Mouse (Mus musculus): ENCODE measurements around the gene Il20. TPM values are rescaled to one million over a fixed set of nuclear protein-coding genes. Genes with fewer than 3 reads are reported as not detected.
A peak's percentile ranks its signal among the peaks of the same experiment; 100 is the strongest.

Il20 gene
- polyA plus RNA-seq, 1 experiment from 2014 or later = not detected

DNA sequence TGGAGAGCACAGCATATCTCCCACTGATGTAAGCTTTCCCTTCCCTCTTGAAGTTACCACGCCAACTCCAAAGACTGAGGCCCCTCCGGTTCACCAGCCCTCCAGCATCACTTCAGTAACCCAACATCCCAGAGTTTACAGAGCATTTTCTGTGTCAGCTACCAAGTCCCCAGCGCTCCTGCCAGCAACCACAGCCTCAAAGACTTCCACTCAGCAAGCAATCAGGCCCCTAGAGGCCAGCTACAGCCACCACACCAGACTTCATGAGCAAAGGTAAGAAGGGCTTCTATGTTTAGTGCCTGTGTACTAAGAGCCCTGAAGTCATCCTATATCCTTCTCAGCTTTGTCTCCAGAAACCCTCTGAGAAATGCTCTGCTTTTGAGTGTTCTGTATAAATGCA, 35.3 kb downstream of the Il20 start:
- WGBS = 68% methylated on average over 3 of the region's 3 CpGs
- no peak for ATAC-seq (replicated peaks; ENCODE audit: extremely low read depth, insufficient read depth, low FRiP score)
- H3K9ac ChIP-seq (ENCODE audit: low read length) = no peak overlapping the region
- H3K4me2 ChIP-seq (ENCODE audit: low read depth, low read length) = no peak overlapping the region
- H3K27me3 ChIP-seq (ENCODE audit: control insufficient read depth, insufficient read depth, low read length) = peaks cover 13% of the 10 kb centered on the region
- no peak overlapping the region for H3K27ac ChIP-seq (ENCODE audit: low read length)
- H3K4me1 ChIP-seq (ENCODE audit: control insufficient read depth, insufficient read depth, low read length) = peaks cover 4% of the 10 kb centered on the region; the same call in 1 of the 2 replicates
- H3K9me3 ChIP-seq (replicated peaks; ENCODE audit: control insufficient read depth, low read length) = no peaks in the 10 kb centered on the region
- no peaks in the 10 kb centered on the region for H3K36me3 ChIP-seq (ENCODE audit: control insufficient read depth, insufficient read depth)
- H3K4me3 ChIP-seq (ENCODE audit: low read length) = no peak overlapping the region

GRCm38 (mm10) chr1:130875139-130875538, 36.1 kb downstream of the Il20 start:
- no peaks in the 10 kb centered on the region for H3K36me3 ChIP-seq (ENCODE audit: control insufficient read depth, insufficient read depth)
- no peaks in the 10 kb centered on the region for H3K9me3 ChIP-seq (replicated peaks; ENCODE audit: control insufficient read depth, low read length)
- no peak overlapping the region for H3K9ac ChIP-seq (ENCODE audit: low read length)
- H3K4me1 ChIP-seq (ENCODE audit: control insufficient read depth, insufficient read depth, low read length) = peaks cover 4% of the 10 kb centered on the region; the same call in 1 of the 2 replicates
- ATAC-seq (replicated peaks; ENCODE audit: extremely low read depth, insufficient read depth, low FRiP score) = no peak
- WGBS = 35% methylated on average over 3 of the region's 3 CpGs
- no peak overlapping the region for H3K4me2 ChIP-seq (ENCODE audit: low read depth, low read length)
- H3K27ac ChIP-seq (ENCODE audit: low read length) = no peak overlapping the region
- H3K27me3 ChIP-seq (ENCODE audit: control insufficient read depth, insufficient read depth, low read length) = peaks cover 13% of the 10 kb centered on the region
- no peak overlapping the region for H3K4me3 ChIP-seq (ENCODE audit: low read length)

GRCm38 (mm10) chr1:130872912-130873311, 38.3 kb downstream of the Il20 start:
- Histone ChIP-seq H3K4me1 (ENCODE audit: control insufficient read depth, insufficient read depth, low read length) (peaks cover under 1% of the 10 kb centered on the region; the same call in 1 of the 2 replicates), H3K27ac (ENCODE audit: low read length) (no peak overlapping the region), H3K4me2 (ENCODE audit: low read depth, low read length) (no peak overlapping the region), H3K4me3 (ENCODE audit: low read length) (no peak overlapping the region), H3K9me3 (replicated peaks; ENCODE audit: control insufficient read depth, low read length) (no peaks in the 10 kb centered on the region), H3K36me3 (ENCODE audit: control insufficient read depth, insufficient read depth) (no peaks in the 10 kb centered on the region), H3K9ac (ENCODE audit: low read length) (no peak overlapping the region), H3K27me3 (ENCODE audit: control insufficient read depth, insufficient read depth, low read length) (peaks cover 6% of the 10 kb centered on the region)
- WGBS = 89% methylated on average over 2 of the region's 2 CpGs
- no peak for ATAC-seq (replicated peaks; ENCODE audit: extremely low read depth, insufficient read depth, low FRiP score)

GRCm38 (mm10) chr1:130865541-130866221, 45.6 kb downstream of the Il20 start, which contains the start of gene Fcmr:
Gene Fcmr (plus strand): TSS chr1:130865669.
- Histone ChIP-seq H3K9ac (ENCODE audit: low read length) (no peak within 1 kb of the TSS), H3K27ac (ENCODE audit: low read length) (no peak within 1 kb of the TSS), H3K4me3 (ENCODE audit: low read length) (no peak within 1 kb of the TSS), H3K9me3 (replicated peaks; ENCODE audit: control insufficient read depth, low read length) (no peaks in the 10 kb centered on the region), H3K4me2 (ENCODE audit: low read depth, low read length) (no peak within 1 kb of the TSS), H3K36me3 (ENCODE audit: control insufficient read depth, insufficient read depth) (no peaks in the 10 kb centered on the region), H3K4me1 (ENCODE audit: control insufficient read depth, insufficient read depth, low read length) (peaks cover 2% of the 10 kb centered on the region; the same call in 1 of the 2 replicates), H3K27me3 (ENCODE audit: control insufficient read depth, insufficient read depth, low read length) (no peaks in the 10 kb centered on the region)
- 80% methylated on average over 7 of the region's 7 CpGs for WGBS
- ATAC-seq (replicated peaks; ENCODE audit: extremely low read depth, insufficient read depth, low FRiP score) = no peak

GRCm38 (mm10) chr1:130864741-130865140, 46.5 kb downstream of the Il20 start:
- Histone ChIP-seq H3K4me3 (ENCODE audit: low read length) (no peak overlapping the region), H3K27me3 (ENCODE audit: control insufficient read depth, insufficient read depth, low read length) (no peaks in the 10 kb centered on the region), H3K36me3 (ENCODE audit: control insufficient read depth, insufficient read depth) (no peaks in the 10 kb centered on the region), H3K9me3 (replicated peaks; ENCODE audit: control insufficient read depth, low read length) (no peaks in the 10 kb centered on the region), H3K4me1 (ENCODE audit: control insufficient read depth, insufficient read depth, low read length) (peaks cover 2% of the 10 kb centered on the region; the same call in 1 of the 2 replicates), H3K27ac (ENCODE audit: low read length) (no peak overlapping the region), H3K9ac (ENCODE audit: low read length) (no peak overlapping the region), H3K4me2 (ENCODE audit: low read depth, low read length) (no peak overlapping the region)
- ATAC-seq (replicated peaks; ENCODE audit: extremely low read depth, insufficient read depth, low FRiP score) = no peak
- WGBS = 83% methylated on average over 5 of the region's 5 CpGs

DNA sequence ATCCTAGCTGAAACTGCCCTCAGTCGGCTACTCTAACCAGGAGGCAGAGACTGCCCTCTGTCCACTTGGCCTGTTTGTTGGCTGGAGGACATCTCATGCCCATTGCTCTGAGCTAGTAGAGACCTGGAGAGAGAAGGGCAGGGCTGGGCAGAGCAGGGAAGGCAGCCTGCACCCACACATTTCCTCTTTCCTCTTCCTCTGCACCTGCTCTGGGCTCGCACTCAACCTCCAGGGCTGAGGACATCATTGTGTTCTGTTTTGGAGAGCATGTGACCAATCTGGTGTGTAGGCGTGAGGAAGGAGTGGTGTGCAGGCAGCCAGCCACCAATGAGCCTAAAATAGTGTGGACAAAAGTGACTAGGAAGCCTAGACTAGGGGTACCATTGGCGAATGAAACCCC, 47.0 kb downstream of the Il20 start:
- Histone ChIP-seq H3K4me1 (ENCODE audit: control insufficient read depth, insufficient read depth, low read length) (peaks cover 2% of the 10 kb centered on the region; the same call in 1 of the 2 replicates), H3K9me3 (replicated peaks; ENCODE audit: control insufficient read depth, low read length) (no peaks in the 10 kb centered on the region), H3K27ac (ENCODE audit: low read length) (no peak overlapping the region), H3K4me2 (ENCODE audit: low read depth, low read length) (no peak overlapping the region), H3K27me3 (ENCODE audit: control insufficient read depth, insufficient read depth, low read length) (no peaks in the 10 kb centered on the region), H3K36me3 (ENCODE audit: control insufficient read depth, insufficient read depth) (no peaks in the 10 kb centered on the region), H3K9ac (ENCODE audit: low read length) (no peak overlapping the region), H3K4me3 (ENCODE audit: low read length) (no peak overlapping the region)
- WGBS = 71% methylated on average over 4 of the region's 4 CpGs
- peak; percentile 32; the same call in 1 of the 2 replicates for ATAC-seq (replicated peaks; ENCODE audit: extremely low read depth, insufficient read depth, low FRiP score)

DNA sequence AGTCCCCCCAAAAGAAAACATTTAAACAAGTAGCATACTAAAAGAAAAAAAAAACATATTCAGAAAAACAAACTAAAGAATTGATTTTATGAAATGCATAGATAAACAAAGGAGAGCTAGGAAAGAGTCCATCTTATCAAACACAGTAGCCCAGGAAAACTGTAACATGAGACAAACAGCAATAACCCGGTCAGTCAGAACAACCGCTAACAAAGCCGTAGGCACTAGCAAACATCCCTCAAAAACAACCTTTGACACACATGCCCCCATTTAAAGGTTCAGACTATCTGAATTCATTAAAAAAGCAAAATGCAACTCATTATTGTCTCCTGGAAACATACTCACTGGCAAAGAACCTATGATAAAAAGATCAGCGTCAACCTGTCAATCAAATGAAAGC, 53.8 kb downstream of the Il20 start:
- no peaks in the 10 kb centered on the region for H3K9me3 ChIP-seq (replicated peaks; ENCODE audit: control insufficient read depth, low read length)
- no peaks in the 10 kb centered on the region for H3K4me1 ChIP-seq (ENCODE audit: control insufficient read depth, insufficient read depth, low read length)
- H3K9ac ChIP-seq (ENCODE audit: low read length) = no peak overlapping the region
- WGBS = 82% methylated on average over 4 of the region's 4 CpGs
- no peaks in the 10 kb centered on the region for H3K27me3 ChIP-seq (ENCODE audit: control insufficient read depth, insufficient read depth, low read length)
- H3K27ac ChIP-seq (ENCODE audit: low read length) = no peak overlapping the region
- H3K4me3 ChIP-seq (ENCODE audit: low read length) = no peak overlapping the region
- no peak for ATAC-seq (replicated peaks; ENCODE audit: extremely low read depth, insufficient read depth, low FRiP score)
- no peaks in the 10 kb centered on the region for H3K36me3 ChIP-seq (ENCODE audit: control insufficient read depth, insufficient read depth)
- H3K4me2 ChIP-seq (ENCODE audit: low read depth, low read length) = no peak overlapping the region

Other genes with a start within 250 kb of the Il20 start
- not detected in 2 replicates for gene C4bp, start 249.8 kb downstream of the Il20 start, polyA plus RNA-seq (2015; fragmentation: Nextera tagmentation; extraction: Ambion mirVana)
- gene Gm29427, start 195.7 kb downstream of the Il20 start, polyA plus RNA-seq (2015; fragmentation: Nextera tagmentation; extraction: Ambion mirVana) = not detected in 2 replicates
- gene Yod1, start 194.1 kb downstream of the Il20 start, polyA plus RNA-seq (2015; fragmentation: Nextera tagmentation; extraction: Ambion mirVana) = 8.7 and 9.1 TPM in 2 replicates
- gene Pfkfb2, start 182.2 kb downstream of the Il20 start, polyA plus RNA-seq (2015; fragmentation: Nextera tagmentation; extraction: Ambion mirVana) = 7.4 and 7.8 TPM in 2 replicates
- 0.91 and 2.2 TPM in 2 replicates for gene AA986860, start 179.5 kb downstream of the Il20 start, polyA plus RNA-seq (2015; fragmentation: Nextera tagmentation; extraction: Ambion mirVana)
- gene Fcamr, start 110.5 kb downstream of the Il20 start, polyA plus RNA-seq (2015; fragmentation: Nextera tagmentation; extraction: Ambion mirVana) = 0.21 TPM in 1 of 2 replicates, not detected in the other
- 0.46 TPM in 1 of 2 replicates, not detected in the other for gene Pigr, start 84.8 kb downstream of the Il20 start, polyA plus RNA-seq (2015; fragmentation: Nextera tagmentation; extraction: Ambion mirVana)
- gene Fcmr, start 45.8 kb downstream of the Il20 start, polyA plus RNA-seq (2015; fragmentation: Nextera tagmentation; extraction: Ambion mirVana) = 0.71 and 1.3 TPM in 2 replicates
- gene Il24, start 24.0 kb downstream of the Il20 start, polyA plus RNA-seq (2015; fragmentation: Nextera tagmentation; extraction: Ambion mirVana) = not detected in 2 replicates
- gene Il19, start 28.7 kb upstream of the Il20 start, polyA plus RNA-seq (2015; fragmentation: Nextera tagmentation; extraction: Ambion mirVana) = not detected in 2 replicates
- gene Il10, start 108.4 kb upstream of the Il20 start, polyA plus RNA-seq (2015; fragmentation: Nextera tagmentation; extraction: Ambion mirVana) = 0.11 and 0.14 TPM in 2 replicates
- 61.4 and 66.8 TPM in 2 replicates for gene Mapkapk2, start 186.4 kb upstream of the Il20 start, polyA plus RNA-seq (2015; fragmentation: Nextera tagmentation; extraction: Ambion mirVana)
- 1.8 and 2.1 TPM in 2 replicates for gene Dyrk3, start 226.9 kb upstream of the Il20 start, polyA plus RNA-seq (2015; fragmentation: Nextera tagmentation; extraction: Ambion mirVana)
- 48.1 and 50.1 TPM in 2 replicates for gene Eif2d, start 241.7 kb upstream of the Il20 start, polyA plus RNA-seq (2015; fragmentation: Nextera tagmentation; extraction: Ambion mirVana)

Data from heart, embryonic 16.5 days (tissue).